Mouse (Mus musculus) MEL (cell line): ENCODE measurements at regions not wholly inside any gene's neighbourhood (a gene's known extent, or its start where the extent isn't known, plus 50 kb on each side); places are given as distances from the start of the nearest gene placed in this dataset.

Experiments
- DNase-seq: peaks from one replicate; pipeline ENCODE4 v3.0.0; 2011; ENCODE audit warnings: low read depth, low spot score
- H3K27ac ChIP-seq: 2 replicates; pipeline ENCODE4 v1.5.1; 2012; ENCODE audit warnings: low read depth, mild to moderate bottlenecking, control low read depth, low read length, moderate library complexity; ENCODE audit not compliant: control insufficient read depth
- H3K27me3 ChIP-seq, 2 experiments: fragments of 150-350 bp in 1 of 2; sonication (generic) in 1 of 2; 2 replicates each; pipeline ENCODE4 v1.6.1; 2012; ENCODE audit warnings: low read length in 2 of 2, mild to moderate bottlenecking in 2 of 2, improper control_type of control experiment in 1 of 2, moderate library complexity in 1 of 2; ENCODE audit not compliant: insufficient read depth in 2 of 2, control insufficient read depth in 1 of 2
- H3K36me3 ChIP-seq, 2 experiments: 2 replicates each; pipeline ENCODE4 v1.6.1; 2012 to 2014; ENCODE audit warnings: low read length in 2 of 2, improper control_type of control experiment in 1 of 2, inconsistent platforms in 1 of 2, mild to moderate bottlenecking in 1 of 2; ENCODE audit not compliant: insufficient read depth in 2 of 2, control insufficient read depth in 1 of 2
- H3K4me1 ChIP-seq, 2 experiments: fragments of 150-350 bp in 1 of 2; sonication (generic) in 1 of 2; 2 replicates each; pipeline ENCODE4 v1.6.1; 2012; ENCODE audit warnings: low read length in 2 of 2, improper control_type of control experiment in 1 of 2, mild to moderate bottlenecking in 1 of 2; ENCODE audit not compliant: insufficient read depth in 2 of 2, control insufficient read depth in 1 of 2
- H3K4me3 ChIP-seq, 2 experiments: fragments of 150-350 bp in 1 of 2; sonication (generic) in 1 of 2; 2 replicates each; pipeline ENCODE4 v1.5.1; 2012; ENCODE audit warnings: low read depth in 2 of 2, low read length in 2 of 2, mild to moderate bottlenecking in 2 of 2, moderate library complexity in 2 of 2, control low read depth in 1 of 2, improper control_type of control experiment in 1 of 2; ENCODE audit not compliant: control insufficient read depth in 1 of 2, insufficient read depth in 1 of 2
- H3K79me2 ChIP-seq: 2 replicates; pipeline ENCODE4 v1.6.1; 2012; ENCODE audit warnings: mild to moderate bottlenecking, low read length, moderate library complexity; ENCODE audit not compliant: control insufficient read depth, poor library complexity, insufficient read depth
- H3K9ac ChIP-seq: 2 replicates; pipeline ENCODE4 v1.6.1; 2012; ENCODE audit warnings: low read depth, mild to moderate bottlenecking, control low read depth, low read length, moderate library complexity; ENCODE audit not compliant: control insufficient read depth, poor library complexity, severe bottlenecking
- H3K9me3 ChIP-seq: fragments of 150-350 bp; sonication (generic); replicated peaks from 2 replicates; pipeline ENCODE4 v1.6.1; 2012; ENCODE audit warnings: mild to moderate bottlenecking, low read length, improper control_type of control experiment, moderate library complexity; ENCODE audit not compliant: insufficient read depth
- CTCF ChIP-seq, 3 experiments: IDR thresholded peaks in 2 of 3; conservative IDR thresholded peaks in 1 of 3; 2 replicates each; pipeline ENCODE4 v1.5.1; 2011 to 2012; ENCODE audit warnings: low read length in 3 of 3, low read depth in 2 of 3, mild to moderate bottlenecking in 2 of 3, improper control_type of control experiment in 1 of 3, inconsistent platforms in 1 of 3, mixed read lengths in 1 of 3, moderate library complexity in 1 of 3; ENCODE audit not compliant: control insufficient read depth in 1 of 3, insufficient read depth in 1 of 3, poor library complexity in 1 of 3, severe bottlenecking in 1 of 3
- E2F4 ChIP-seq: IDR thresholded peaks from 2 replicates; pipeline ENCODE4 v1.6.1; 2011; ENCODE audit warnings: low read depth, low read length, improper control_type of control experiment, borderline replicate concordance
- ELF1 ChIP-seq: IDR thresholded peaks from 2 replicates; pipeline ENCODE4 v1.6.1; 2014; ENCODE audit warnings: low read depth, mild to moderate bottlenecking, inconsistent platforms, low read length, improper control_type of control experiment, moderate library complexity
- HCFC1 ChIP-seq: IDR thresholded peaks from 2 replicates; pipeline ENCODE4 v1.6.1; 2012; ENCODE audit warnings: low read depth, mild to moderate bottlenecking, inconsistent platforms, low read length, improper control_type of control experiment, moderate library complexity
- JUND ChIP-seq: IDR thresholded peaks from 2 replicates; pipeline ENCODE4 v1.6.1; 2011; ENCODE audit warnings: low read depth, mild to moderate bottlenecking, improper control_type of control experiment, low read length
- KAT2A ChIP-seq: conservative IDR thresholded peaks from 2 replicates; pipeline ENCODE4 v1.6.1; 2012; ENCODE audit warnings: low read depth, low read length, improper control_type of control experiment, inconsistent platforms
- MAFK ChIP-seq: IDR thresholded peaks from 2 replicates; pipeline ENCODE4 v1.6.1; 2011; ENCODE audit warnings: low read depth, mild to moderate bottlenecking, low read length, improper control_type of control experiment, borderline replicate concordance
- MAX ChIP-seq: IDR thresholded peaks from 2 replicates; pipeline ENCODE4 v1.6.1; 2011; ENCODE audit warnings: low read length, improper control_type of control experiment
- MEF2A ChIP-seq: IDR thresholded peaks from 2 replicates; pipeline ENCODE4 v1.6.1; 2014; ENCODE audit warnings: low read depth, mild to moderate bottlenecking, inconsistent platforms, low read length, improper control_type of control experiment; ENCODE audit not compliant: poor library complexity, insufficient replicate concordance, severe bottlenecking; ENCODE audit errors: extremely low read depth
- NELFE ChIP-seq: IDR thresholded peaks from 2 replicates; pipeline ENCODE4 v1.6.1; 2011; ENCODE audit warnings: low read depth, low read length, improper control_type of control experiment
- RAD21 ChIP-seq: IDR thresholded peaks from 2 replicates; pipeline ENCODE4 v1.6.1; 2011; ENCODE audit warnings: mild to moderate bottlenecking, low read depth, low read length, improper control_type of control experiment
- RCOR1 ChIP-seq: IDR thresholded peaks from 2 replicates; pipeline ENCODE4 v1.6.1; 2012; ENCODE audit warnings: low read depth, mild to moderate bottlenecking, inconsistent platforms, low read length, improper control_type of control experiment
- SIN3A ChIP-seq: IDR thresholded peaks from 2 replicates; pipeline ENCODE4 v1.6.1; 2012; ENCODE audit warnings: low read length, improper control_type of control experiment, inconsistent platforms
- SMC3 ChIP-seq: IDR thresholded peaks from 2 replicates; pipeline ENCODE4 v1.6.1; 2011; ENCODE audit warnings: low read depth, low read length, improper control_type of control experiment
- TBP ChIP-seq: IDR thresholded peaks from 2 replicates; pipeline ENCODE4 v1.8.0; 2011; ENCODE audit warnings: low read depth, low read length, improper control_type of control experiment
- ZKSCAN1 ChIP-seq: IDR thresholded peaks from 2 replicates; pipeline ENCODE4 v1.6.1; 2012; ENCODE audit warnings: low read depth, mild to moderate bottlenecking, inconsistent platforms, low read length, improper control_type of control experiment, moderate library complexity
- ZNF384 ChIP-seq: IDR thresholded peaks from 2 replicates; pipeline ENCODE4 v1.6.1; 2012; ENCODE audit warnings: low read depth, mild to moderate bottlenecking, inconsistent platforms, low read length, improper control_type of control experiment

GRCm38 (mm10) chr12:32617031-32617430 lies 202.3 kb upstream of the Nampt start:
- Histone ChIP-seq H3K4me3 (no peak overlapping the region), H3K4me1 (no peaks in the 10 kb centered on the region), H3K79me2 (no peaks in the 10 kb centered on the region), H3K36me3 (no peaks in the 10 kb centered on the region), H3K9me3 (no peaks in the 10 kb centered on the region), H3K27ac (no peak overlapping the region), H3K9ac (no peak overlapping the region), H3K27me3 (peaks cover 0 to 3% of the 10 kb centered on the region in 2 experiments; a peak in 3 of 4 replicates)
- no peak for DNase-seq
- no peak for TF ChIP-seq CTCF (IDR thresholded peaks at IDR 0.05 in 2 of 3, conservative IDR thresholded peaks at IDR 0.05 in 1 of 3; ENCODE audit: control insufficient read depth in 1 of 3, insufficient read depth in 1 of 3, low read depth in 2 of 3, low read length in 3 of 3, poor library complexity in 1 of 3, severe bottlenecking in 1 of 3)
- TF ChIP-seq ELF1, result no peak
- no peak for TF ChIP-seq ZNF384
- no peak for TF ChIP-seq MEF2A
- no peak for TF ChIP-seq SIN3A
- no peak for TF ChIP-seq TBP

- Histone ChIP-seq H3K36me3 (no peaks in the 10 kb centered on the region), H3K4me1 (no peaks in the 10 kb centered on the region), H3K9ac (no peak overlapping the region), H3K27me3 (peaks cover 3% of the 10 kb centered on the region in 2 experiments; a peak in 3 of 4 replicates), H3K4me3 (no peak overlapping the region), H3K27ac (no peak overlapping the region), H3K9me3 (no peaks in the 10 kb centered on the region), H3K79me2 (no peaks in the 10 kb centered on the region)
- peak; percentile 7 for DNase-seq
- TF ChIP-seq ZKSCAN1 (no peak), HCFC1 (no peak), JUND (no peak), MEF2A (no peak), SMC3 (no peak), CTCF (IDR thresholded peaks at IDR 0.05 in 2 of 3, conservative IDR thresholded peaks at IDR 0.05 in 1 of 3; ENCODE audit: control insufficient read depth in 1 of 3, insufficient read depth in 1 of 3, low read depth in 2 of 3, low read length in 3 of 3, poor library complexity in 1 of 3, severe bottlenecking in 1 of 3) (peak; percentile 8 to 35 (median 23); a peak in 4 of 6 replicates), RCOR1 (no peak), SIN3A (no peak), RAD21 (peak; percentile 16), NELFE (no peak), KAT2A (no peak)
Observed at GRCm38 (mm10) chr12:32619830-32620229, 199.5 kb upstream of the Nampt start.

- H3K36me3 ChIP-seq, result no peaks in the 10 kb centered on the region
- no peak overlapping the region for H3K9ac ChIP-seq
- no peaks in the 10 kb centered on the region for H3K79me2 ChIP-seq
- no peaks in the 10 kb centered on the region for H3K9me3 ChIP-seq
- peaks cover 3% of the 10 kb centered on the region in 2 experiments; a peak in 3 of 4 replicates for H3K27me3 ChIP-seq
- no peak for DNase-seq
- H3K27ac ChIP-seq, result no peak overlapping the region
- H3K4me1 ChIP-seq, result no peaks in the 10 kb centered on the region
- TF ChIP-seq E2F4 (no peak), JUND (no peak), MAFK (no peak), MAX (no peak)
- H3K4me3 ChIP-seq, result no peak overlapping the region
Observed at GRCm38 (mm10) chr12:32621739-32622138, 197.6 kb upstream of the Nampt start.
